In genomic region chr1:88662736-88663135, GRCm38 (mm10) we compare ENCODE assay signal across 30 mouse cellular contexts. TPM values are rescaled to one million over a fixed set of nuclear protein-coding genes. Genes with fewer than 3 reads are reported as not detected.
DNase-seq lines count a peak whose midpoint lies in the region; ATAC-seq and TF ChIP-seq lines count a peak whose summit lies in the region.
"Had no signal": no experiment of that assay in that cellular context is flagged by ENCODE, and none has a peak within 500 bp of the region (broad histone marks: within the 10 kb centered on the region; RNA-seq: fewer than 3 reads in every experiment).

No protein-coding gene starts in this region.

- H3K4me1 ChIP-seq in heart, embryonic 11.5 days (ENCODE audit: control insufficient read depth, insufficient read depth, low read length), result peaks cover 5% of the 10 kb centered on the region; the same call in 1 of the 2 replicates
- no peaks in the 10 kb centered on the region for H3K4me1 ChIP-seq in lung, embryonic 14.5 days (ENCODE audit: insufficient read depth)
- H3K4me1 ChIP-seq in embryonic fibroblast, embryonic 13.5 days (ENCODE audit: control insufficient read depth, insufficient read depth, low read length), result peaks cover 10% of the 10 kb centered on the region
- H3K4me1 ChIP-seq: embryonic facial prominence, embryonic 13.5 days; hindbrain, embryonic 12.5 days; intestine, embryonic 15.5 days; limb, embryonic 13.5 days had no signal

- no peaks in the 10 kb centered on the region for H3K36me3 ChIP-seq in heart, embryonic 11.5 days (ENCODE audit: control insufficient read depth, insufficient read depth, low read length)
- no peaks in the 10 kb centered on the region for H3K36me3 ChIP-seq in lung, embryonic 14.5 days (ENCODE audit: insufficient read depth)
- H3K36me3 ChIP-seq: embryonic facial prominence, embryonic 13.5 days; forebrain, embryonic 12.5 days; hindbrain, embryonic 12.5 days; intestine, embryonic 15.5 days; limb, embryonic 13.5 days had no signal

- no peak for DNase-seq in heart, adult 9 months (ENCODE audit: low spot score in 2 of 2)
- no peak for DNase-seq in lung, embryonic 14.5 days
- DNase-seq in lung, postnatal 25 days (ENCODE audit: low spot score), result no peak
- peak; percentile 62 for DNase-seq in 3134 (ENCODE audit: extremely low read depth, insufficient read length, low spot score)
- DNase-seq in ovary, postnatal 10 days (ENCODE audit: low spot score), result no peak
- no peak for DNase-seq in frontal cortex, postnatal 25 days (ENCODE audit: low spot score in 2 of 2)
- DNase-seq: adrenal gland, adult 2 months; cerebellum, adult 9-11 months; embryo, embryonic 11 days; forebrain, postnatal 0 days; gastrocnemius, postnatal 10 days; heart, postnatal 36 days; kidney, adult 2 months; kidney, postnatal 4 days; right cerebral cortex, adult 18-20 months; spleen, adult 18-20 months had no signal

- no peaks in the 10 kb centered on the region for H3K9me3 ChIP-seq in heart, embryonic 11.5 days (replicated peaks; ENCODE audit: control insufficient read depth, low read length)
- no peaks in the 10 kb centered on the region for H3K9me3 ChIP-seq in lung, embryonic 14.5 days (ENCODE audit: low read depth, low read length)
- H3K9me3 ChIP-seq: embryonic facial prominence, embryonic 13.5 days; forebrain, embryonic 12.5 days; hindbrain, embryonic 12.5 days; intestine, embryonic 15.5 days; limb, embryonic 13.5 days had no signal

- no peak for ATAC-seq in heart, embryonic 11.5 days (replicated peaks; ENCODE audit: insufficient number of reproducible peaks, low FRiP score, low TSS enrichment)
- no peak for ATAC-seq in lung, embryonic 14.5 days (ENCODE audit: insufficient read depth)
- ATAC-seq: activated CD4-positive, CD25-positive, alpha-beta regulatory T cell, adult 4 months; CD4-positive, CD25-positive, alpha-beta regulatory T cell, adult 4 months; forebrain, postnatal 0 days; hindbrain, postnatal 0 days; intestine, embryonic 15.5 days; midbrain, embryonic 16.5 days had no signal

- WGBS in heart, embryonic 11.5 days (ENCODE audit: insufficient replicate concordance), result 58% methylated on average over 5 of the region's 5 CpGs
- WGBS in lung, embryonic 14.5 days, result 51% methylated on average over 5 of the region's 5 CpGs

- TF ChIP-seq CTCF in lung, embryonic 14.5 days (IDR thresholded peaks at IDR 0.05; ENCODE audit: low read depth), result no peak
- no peak for TF ChIP-seq CTCF in embryonic fibroblast, embryonic 13.5 days (IDR thresholded peaks at IDR 0.05; ENCODE audit: borderline replicate concordance, insufficient read depth, low read length)

- no peak overlapping the region for H3K4me3 ChIP-seq in heart, embryonic 11.5 days (ENCODE audit: low read depth, low read length)
- no peak overlapping the region for H3K4me3 ChIP-seq in lung, embryonic 14.5 days (ENCODE audit: low read depth, low read length)
- no peak overlapping the region for H3K4me3 ChIP-seq in embryonic fibroblast, embryonic 13.5 days (ENCODE audit: insufficient read depth, low read length)
- H3K4me3 ChIP-seq: embryonic facial prominence, embryonic 13.5 days; forebrain, embryonic 12.5 days; hindbrain, embryonic 12.5 days; intestine, embryonic 15.5 days; limb, embryonic 13.5 days had no signal

- H3K4me2 ChIP-seq in heart, embryonic 11.5 days, result no peak overlapping the region
- no peak overlapping the region for H3K4me2 ChIP-seq in lung, embryonic 14.5 days
- H3K4me2 ChIP-seq: embryonic facial prominence, embryonic 13.5 days; forebrain, embryonic 12.5 days; hindbrain, embryonic 12.5 days; intestine, embryonic 15.5 days; limb, embryonic 13.5 days; liver, embryonic 11.5 days; midbrain, embryonic 11.5 days had no signal

- no peaks in the 10 kb centered on the region for H3K27me3 ChIP-seq in heart, embryonic 11.5 days (ENCODE audit: control insufficient read depth, insufficient read depth, low read length)
- no peaks in the 10 kb centered on the region for H3K27me3 ChIP-seq in lung, embryonic 14.5 days (ENCODE audit: insufficient read depth, low read length)
- H3K27me3 ChIP-seq: embryonic facial prominence, embryonic 13.5 days; hindbrain, embryonic 12.5 days; intestine, embryonic 15.5 days; limb, embryonic 13.5 days had no signal

- no peak for TF ChIP-seq POLR2A in embryonic fibroblast, embryonic 13.5 days (IDR thresholded peaks at IDR 0.05; ENCODE audit: low read depth, low read length)

- no peak overlapping the region for H3K27ac ChIP-seq in heart, embryonic 11.5 days (ENCODE audit: low read depth, low read length)
- 0 out of 2 replicates have a peak overlapping the region, but pooled peaks have one; percentile 40 for H3K27ac ChIP-seq in lung, embryonic 14.5 days (ENCODE audit: low read depth)
- H3K27ac ChIP-seq in embryonic fibroblast, embryonic 13.5 days (ENCODE audit: insufficient read depth, low read length), result peak overlapping the region; percentile 92
- H3K27ac ChIP-seq: embryonic facial prominence, embryonic 13.5 days; forebrain, embryonic 12.5 days; hindbrain, embryonic 12.5 days; hindbrain, postnatal 0 days; intestine, embryonic 15.5 days; kidney, postnatal 0 days; limb, embryonic 13.5 days had no signal

- H3K9ac ChIP-seq in heart, embryonic 11.5 days (ENCODE audit: low read depth, low read length), result 0 out of 2 replicates have a peak overlapping the region, but pooled peaks have one; percentile 28
- H3K9ac ChIP-seq in lung, embryonic 14.5 days, result no peak overlapping the region
- H3K9ac ChIP-seq: embryonic facial prominence, embryonic 13.5 days; forebrain, embryonic 12.5 days; forebrain, postnatal 0 days; hindbrain, embryonic 12.5 days; intestine, embryonic 15.5 days; limb, embryonic 13.5 days had no signal

RNA-seq across cellular contexts. Expression of gene Arl4c, which starts 39.3 kb away (rescaled TPM):
- 3.0 and 4.4 TPM in 2 replicates for polyA plus RNA-seq in heart, embryonic 11.5 days (2014; fragmentation: Nextera tagmentation; extraction: Ambion mirVana)
- polyA plus RNA-seq in lung, embryonic 14.5 days (2014; fragmentation: Nextera tagmentation; extraction: Ambion mirVana), result 11.0 and 12.7 TPM in 2 replicates
- polyA plus RNA-seq in embryonic fibroblast, embryonic 13.5 days (2011; ENCODE audit: insufficient read length, low read depth, missing spikeins), result 36.4 and 60.3 TPM in 2 replicates
